Mouse (Mus musculus) C2C12 (cell line): ENCODE results near the gene Selenof.

ENCODE experiments used
- CTCF ChIP-seq: IDR thresholded peaks from one replicate; pipeline ENCODE4 v1.5.1; 2011; ENCODE audit not compliant: control insufficient read depth, insufficient read depth, insufficient read length
- MAX ChIP-seq: IDR thresholded peaks from one replicate; pipeline ENCODE4 v1.6.1; 2011; ENCODE audit warnings: mild to moderate bottlenecking, control low read depth
- MYOG ChIP-seq: IDR thresholded peaks from one replicate; pipeline ENCODE4 v1.6.1; 2011; ENCODE audit not compliant: control insufficient read depth, insufficient read length; ENCODE audit errors: extremely low read depth

DNA sequence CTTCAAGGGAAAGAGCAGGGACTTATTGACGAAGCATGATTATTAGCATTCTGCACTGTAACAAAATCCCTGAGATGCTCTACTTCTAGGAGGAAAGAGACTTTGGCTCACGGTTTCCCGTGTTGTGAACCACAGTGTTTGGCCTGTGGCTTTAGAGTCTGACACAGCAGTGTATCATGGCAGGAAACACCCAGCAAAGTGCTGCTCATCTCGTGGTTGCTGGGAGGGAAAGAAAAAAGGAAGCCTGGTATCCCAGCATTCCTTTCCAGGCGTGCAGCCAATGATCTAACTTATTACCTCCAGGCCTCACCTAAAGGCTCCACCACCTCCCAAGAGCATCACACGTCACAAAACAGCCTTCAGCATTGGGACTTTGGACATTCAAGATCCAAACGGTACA lies 32.7 kb downstream of the Selenof start:
- TF ChIP-seq MYOG, result no peak
- no peak for TF ChIP-seq CTCF
- TF ChIP-seq MAX, result peak; percentile 88
